Mouse (Mus musculus): Measurements from ENCODE around the gene Zfp341. TPM values are rescaled to one million over a fixed set of nuclear protein-coding genes. Genes with fewer than 3 reads are reported as not detected.

The Zfp341 gene
- polyA plus RNA-seq, 1 experiment from 2014 or later, result 0.83 TPM

GRCm38 (mm10) chr2:154682712-154683111, 69.6 kb downstream of the Zfp341 start:
- Histone ChIP-seq H3K27ac (no peak overlapping the region), H3K36me3 (no peaks in the 10 kb centered on the region), H3K27me3 (replicated peaks) (no peaks in the 10 kb centered on the region), H3K4me3 (replicated peaks) (no peak overlapping the region), H3K9me3 (no peaks in the 10 kb centered on the region), H3K4me1 (peaks cover 14% of the 10 kb centered on the region), H3K4me2 (no peak overlapping the region), H3K9ac (no peak overlapping the region)
- no peak for ATAC-seq (ENCODE audit: insufficient read depth, low FRiP score, low read depth)
- 32% methylated on average over 1 of the region's 1 CpGs for WGBS

DNA sequence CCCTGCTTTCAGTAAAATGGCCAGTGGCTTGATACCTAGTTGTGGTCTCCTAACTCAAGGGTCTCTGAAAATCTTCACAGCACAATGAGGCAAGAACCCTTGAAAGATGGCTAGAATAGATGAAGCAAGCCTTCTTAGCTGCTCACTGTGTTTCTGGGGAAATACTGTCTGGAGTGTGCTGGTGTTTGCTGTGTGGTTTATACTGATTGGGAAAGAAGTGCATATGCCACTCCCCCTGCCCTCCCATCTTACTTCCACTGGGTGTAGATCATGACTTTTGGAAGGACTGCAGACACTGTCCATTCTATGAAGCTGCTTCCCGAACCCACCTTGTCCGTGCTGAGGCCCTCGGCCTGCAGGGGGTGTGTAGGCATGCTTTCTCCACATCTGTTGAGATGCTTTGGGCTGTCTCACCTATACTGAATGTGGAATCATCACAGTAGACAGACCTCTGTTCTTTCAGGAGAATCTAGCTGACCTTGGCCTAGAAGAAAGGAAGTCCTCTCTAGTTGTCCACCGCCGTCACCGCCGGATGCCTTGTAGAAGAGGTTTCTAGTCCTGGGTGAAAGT, 71.9 kb downstream of the Zfp341 start:
- ATAC-seq (ENCODE audit: insufficient read depth, low FRiP score, low read depth), result no peak
- Histone ChIP-seq H3K4me1 (peaks cover 7% of the 10 kb centered on the region; the same call in 1 of the 2 replicates), H3K27ac (no peak overlapping the region), H3K27me3 (replicated peaks) (no peaks in the 10 kb centered on the region), H3K9ac (no peak overlapping the region), H3K9me3 (no peaks in the 10 kb centered on the region), H3K4me3 (replicated peaks) (no peak overlapping the region), H3K36me3 (peaks cover 8% of the 10 kb centered on the region), H3K4me2 (no peak overlapping the region)
- WGBS, result 94% methylated on average over 7 of the region's 7 CpGs

- Histone ChIP-seq H3K4me1 (peaks cover 7% of the 10 kb centered on the region; the same call in 1 of the 2 replicates), H3K27ac (no peak overlapping the region), H3K9ac (no peak overlapping the region), H3K27me3 (replicated peaks) (no peaks in the 10 kb centered on the region), H3K4me3 (replicated peaks) (no peak overlapping the region), H3K4me2 (no peak overlapping the region), H3K9me3 (no peaks in the 10 kb centered on the region), H3K36me3 (peaks cover 16% of the 10 kb centered on the region)
- no peak for ATAC-seq (ENCODE audit: insufficient read depth, low FRiP score, low read depth)
- WGBS, result 70% methylated on average over 3 of the region's 3 CpGs
These were observed 72.7 kb downstream of the Zfp341 start for GRCm38 (mm10) chr2:154685772-154686171.

GRCm38 (mm10) chr2:154686819-154687218, 73.7 kb downstream of the Zfp341 start:
- Histone ChIP-seq H3K27me3 (replicated peaks) (no peaks in the 10 kb centered on the region), H3K4me3 (replicated peaks) (no peak overlapping the region), H3K4me1 (peaks cover 7% of the 10 kb centered on the region; the same call in 1 of the 2 replicates), H3K9ac (no peak overlapping the region), H3K27ac (no peak overlapping the region), H3K36me3 (peaks cover 22% of the 10 kb centered on the region), H3K4me2 (no peak overlapping the region), H3K9me3 (no peaks in the 10 kb centered on the region)
- no peak for ATAC-seq (ENCODE audit: insufficient read depth, low FRiP score, low read depth)
- 89% methylated on average over 3 of the region's 3 CpGs for WGBS

DNA sequence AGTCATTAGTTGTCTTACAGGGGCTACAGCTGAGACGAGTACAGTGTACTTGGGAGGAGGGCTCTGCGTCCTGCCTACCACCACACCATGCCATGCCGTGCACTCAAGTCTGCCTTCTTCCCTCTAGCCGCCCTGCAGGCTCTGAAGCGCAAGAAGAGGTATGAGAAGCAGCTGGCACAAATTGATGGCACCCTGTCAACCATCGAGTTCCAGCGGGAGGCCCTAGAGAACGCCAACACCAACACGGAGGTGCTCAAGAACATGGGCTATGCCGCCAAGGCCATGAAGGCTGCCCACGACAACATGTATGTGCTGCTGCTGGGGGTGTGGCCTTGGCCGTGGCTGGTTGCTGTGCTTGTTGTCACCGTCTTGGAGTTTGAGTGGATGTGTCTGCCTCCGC, 76.3 kb downstream of the Zfp341 start:
- no peak overlapping the region for H3K4me2 ChIP-seq
- no peak overlapping the region for H3K9ac ChIP-seq
- H3K27me3 ChIP-seq (replicated peaks), result no peaks in the 10 kb centered on the region
- no peak overlapping the region for H3K4me3 ChIP-seq (replicated peaks)
- no peaks in the 10 kb centered on the region for H3K9me3 ChIP-seq
- 89% methylated on average over 14 of the region's 14 CpGs for WGBS
- H3K4me1 ChIP-seq, result peaks cover 14% of the 10 kb centered on the region
- H3K36me3 ChIP-seq, result peaks cover 37% of the 10 kb centered on the region
- no peak overlapping the region for H3K27ac ChIP-seq
- no peak for ATAC-seq (ENCODE audit: insufficient read depth, low FRiP score, low read depth)

- H3K27ac ChIP-seq, result no peak overlapping the region
- ATAC-seq (ENCODE audit: insufficient read depth, low FRiP score, low read depth), result no peak
- 96% methylated on average over 5 of the region's 5 CpGs for WGBS
- H3K9ac ChIP-seq, result no peak overlapping the region
- peaks cover 11% of the 10 kb centered on the region for H3K4me1 ChIP-seq
- no peaks in the 10 kb centered on the region for H3K9me3 ChIP-seq
- H3K4me3 ChIP-seq (replicated peaks), result no peak overlapping the region
- H3K36me3 ChIP-seq, result peaks cover 44% of the 10 kb centered on the region
- no peaks in the 10 kb centered on the region for H3K27me3 ChIP-seq (replicated peaks)
- H3K4me2 ChIP-seq, result no peak overlapping the region
These were observed 77.9 kb downstream of the Zfp341 start for GRCm38 (mm10) chr2:154690959-154691358.

DNA sequence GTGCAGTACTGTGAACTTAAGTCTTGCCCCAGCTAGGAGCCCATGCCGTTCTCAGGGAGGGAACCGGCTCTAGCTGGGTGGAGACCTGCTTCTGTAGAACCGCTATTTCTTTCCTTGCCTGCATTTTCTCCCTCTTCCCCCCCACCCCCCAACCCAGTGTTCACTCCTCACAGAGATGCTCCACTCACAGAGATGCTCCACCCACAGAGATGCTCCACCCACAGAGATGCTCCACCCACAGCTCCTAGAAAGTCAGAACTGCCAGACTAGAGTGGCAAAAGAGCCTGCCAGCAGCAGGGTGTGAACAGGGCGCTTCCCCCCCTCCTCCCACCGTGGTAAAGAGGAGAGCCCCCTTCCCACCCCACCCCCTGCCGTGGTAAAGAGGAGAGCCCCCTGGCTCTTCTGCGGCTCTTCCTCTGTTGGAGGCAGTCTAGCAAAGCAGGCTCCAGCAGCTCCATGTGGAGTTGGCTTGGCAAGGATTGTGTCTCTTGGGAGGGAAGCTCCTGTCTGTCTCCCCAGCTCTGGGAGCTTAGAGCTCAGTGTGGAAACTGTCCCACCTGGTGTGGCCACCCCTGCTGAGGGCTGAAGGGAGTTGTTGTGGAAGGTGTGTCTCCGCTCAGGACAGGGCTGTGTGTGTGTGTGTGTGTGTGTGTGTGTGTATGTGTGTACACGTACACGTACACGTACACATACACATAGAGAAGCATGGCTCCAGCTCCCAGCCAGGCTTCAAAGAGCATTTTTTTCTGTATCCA, 80.3 kb downstream of the Zfp341 start:
- H3K27ac ChIP-seq, result peak overlapping the region; percentile 77
- peaks cover 44% of the 10 kb centered on the region for H3K36me3 ChIP-seq
- H3K4me2 ChIP-seq, result no peak overlapping the region
- peaks cover 7% of the 10 kb centered on the region; the same call in 1 of the 2 replicates for H3K4me1 ChIP-seq
- no peak overlapping the region for H3K4me3 ChIP-seq (replicated peaks)
- no peak overlapping the region for H3K9ac ChIP-seq
- peak; percentile 8; the same call in 1 of the 2 replicates for ATAC-seq (ENCODE audit: insufficient read depth, low FRiP score, low read depth)
- H3K27me3 ChIP-seq (replicated peaks), result no peaks in the 10 kb centered on the region
- no peaks in the 10 kb centered on the region for H3K9me3 ChIP-seq
- 67% methylated on average over 11 of the region's 11 CpGs for WGBS

DNA sequence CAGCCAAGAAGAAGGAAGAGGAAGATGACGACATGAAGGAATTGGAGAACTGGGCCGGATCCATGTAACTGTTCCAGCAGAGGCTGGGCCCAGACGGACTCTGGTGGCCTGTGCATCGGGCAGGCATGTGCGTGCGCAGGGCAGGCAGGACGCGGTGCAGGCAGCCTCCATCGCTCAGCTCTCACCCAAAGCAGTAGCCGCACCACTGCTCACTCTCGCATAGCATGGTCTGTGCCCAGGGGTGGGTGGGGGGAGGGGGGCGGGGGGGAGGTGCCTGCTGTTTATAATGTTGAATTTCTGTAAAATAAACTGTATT, 80.8 kb downstream of the Zfp341 start:
- peaks cover 7% of the 10 kb centered on the region; the same call in 1 of the 2 replicates for H3K4me1 ChIP-seq
- H3K9ac ChIP-seq, result no peak overlapping the region
- no peaks in the 10 kb centered on the region for H3K9me3 ChIP-seq
- peak overlapping the region; percentile 77 for H3K27ac ChIP-seq
- no peak overlapping the region for H3K4me2 ChIP-seq
- no peaks in the 10 kb centered on the region for H3K27me3 ChIP-seq (replicated peaks)
- ATAC-seq (ENCODE audit: insufficient read depth, low FRiP score, low read depth), result peak; percentile 69
- no peak overlapping the region for H3K4me3 ChIP-seq (replicated peaks)
- H3K36me3 ChIP-seq, result peaks cover 44% of the 10 kb centered on the region
- 73% methylated on average over 12 of the region's 12 CpGs for WGBS

- H3K27me3 ChIP-seq (replicated peaks), result no peaks in the 10 kb centered on the region
- H3K4me3 ChIP-seq (replicated peaks), result no peak overlapping the region
- no peaks in the 10 kb centered on the region for H3K9me3 ChIP-seq
- H3K36me3 ChIP-seq, result peaks cover 29% of the 10 kb centered on the region
- no peak overlapping the region for H3K9ac ChIP-seq
- no peak overlapping the region for H3K27ac ChIP-seq
- ATAC-seq (ENCODE audit: insufficient read depth, low FRiP score, low read depth), result no peak
- no peak overlapping the region for H3K4me2 ChIP-seq
- 65% methylated on average over 8 of the region's 8 CpGs for WGBS
- H3K4me1 ChIP-seq, result peaks cover 7% of the 10 kb centered on the region; the same call in 1 of the 2 replicates
These were observed 82.6 kb downstream of the Zfp341 start for GRCm38 (mm10) chr2:154695690-154696089.

Other genes starting within 250 kb of the Zfp341 start
- gene Cdk5rap1, start 240.3 kb upstream of the Zfp341 start, polyA plus RNA-seq (2015; fragmentation: Nextera tagmentation; extraction: Ambion mirVana), result 15.6 and 18.3 TPM in 2 replicates
- 7.3 and 7.5 TPM in 2 replicates for gene Snta1, start 205.2 kb upstream of the Zfp341 start, polyA plus RNA-seq (2015; fragmentation: Nextera tagmentation; extraction: Ambion mirVana)
- gene Cbfa2t2, start 176.8 kb upstream of the Zfp341 start, polyA plus RNA-seq (2015; fragmentation: Nextera tagmentation; extraction: Ambion mirVana), result 32.1 and 34.7 TPM in 2 replicates
- gene 1700003F12Rik, start 66.2 kb upstream of the Zfp341 start, polyA plus RNA-seq (2015; fragmentation: Nextera tagmentation; extraction: Ambion mirVana), result 0.59 and 1.5 TPM in 2 replicates
- gene Actl10, start 61.5 kb upstream of the Zfp341 start, polyA plus RNA-seq (2015; fragmentation: Nextera tagmentation; extraction: Ambion mirVana), result 0.12 and 0.37 TPM in 2 replicates
- 2.4 and 2.5 TPM in 2 replicates for gene Necab3, start 54.4 kb upstream of the Zfp341 start, polyA plus RNA-seq (2015; fragmentation: Nextera tagmentation; extraction: Ambion mirVana)
- gene E2f1, start 43.4 kb upstream of the Zfp341 start, polyA plus RNA-seq (2015; fragmentation: Nextera tagmentation; extraction: Ambion mirVana), result 20.2 and 21.1 TPM in 2 replicates
- gene Pxmp4, start 9.6 kb upstream of the Zfp341 start, polyA plus RNA-seq (2015; fragmentation: Nextera tagmentation; extraction: Ambion mirVana), result 26.8 and 30.2 TPM in 2 replicates
- gene 4930519P11Rik, start 140 bp downstream of the Zfp341 start, polyA plus RNA-seq (2015; fragmentation: Nextera tagmentation; extraction: Ambion mirVana), result 0.30 and 0.78 TPM in 2 replicates
- gene Chmp4b, start 38.4 kb downstream of the Zfp341 start, polyA plus RNA-seq (2015; fragmentation: Nextera tagmentation; extraction: Ambion mirVana), result 35.9 and 40.0 TPM in 2 replicates
- gene Gm14214, start 156.7 kb downstream of the Zfp341 start, polyA plus RNA-seq (2015; fragmentation: Nextera tagmentation; extraction: Ambion mirVana), result not detected in 2 replicates
- 36.7 and 39.2 TPM in 2 replicates for gene Raly, start 177.8 kb downstream of the Zfp341 start, polyA plus RNA-seq (2015; fragmentation: Nextera tagmentation; extraction: Ambion mirVana)
- 0.57 and 1.3 TPM in 2 replicates for gene a, start 178.1 kb downstream of the Zfp341 start, polyA plus RNA-seq (2015; fragmentation: Nextera tagmentation; extraction: Ambion mirVana)

Measured in stomach, embryonic 15.5 days (tissue).